Mouse (Mus musculus) hindbrain, postnatal 0 days (tissue): ENCODE data around the gene Gdf9. TPM values are rescaled to one million over a fixed set of nuclear protein-coding genes. Genes with fewer than 3 reads are reported as not detected.

Experiments used
- ATAC-seq: fragments of 200-750 bp; cut with Nextera tagmentation; 2 replicates; pipeline ENCODE4 v1.8.0; 2017; ENCODE audit warnings: mild to moderate bottlenecking, moderate TSS enrichment, moderate library complexity
- DNase-seq: peaks from one replicate; pipeline ENCODE4 v3.0.0-alpha.2; 2015; ENCODE audit warnings: low spot score
- H3K27ac ChIP-seq: fragments of 300-500 bp; sonication (generic); 2 replicates; pipeline ENCODE4 v1.5.1; 2014; ENCODE audit warnings: mild to moderate bottlenecking
- H3K27me3 ChIP-seq: fragments of 300-500 bp; sonication (generic); 2 replicates; pipeline ENCODE4 v1.6.1; 2014; ENCODE audit warnings: low read length, mixed read lengths; ENCODE audit not compliant: insufficient read depth
- H3K36me3 ChIP-seq: fragments of 300-500 bp; sonication (generic); 2 replicates; pipeline ENCODE4 v1.6.1; 2014; ENCODE audit warnings: low read length, mixed read lengths; ENCODE audit not compliant: insufficient read depth
- H3K4me1 ChIP-seq: fragments of 300-500 bp; sonication (generic); 2 replicates; pipeline ENCODE4 v1.6.1; 2014; ENCODE audit warnings: antibody characterized with exemption, low read length, mixed read lengths; ENCODE audit not compliant: insufficient read depth
- H3K4me2 ChIP-seq: fragments of 300-500 bp; sonication (generic); 2 replicates; pipeline ENCODE4 v1.6.1; 2014; ENCODE audit warnings: low read depth, mild to moderate bottlenecking, low read length, moderate library complexity, mixed read lengths
- H3K4me3 ChIP-seq: fragments of 300-500 bp; sonication (generic); 2 replicates; pipeline ENCODE4 v1.5.1; 2014; ENCODE audit warnings: low read length
- H3K9ac ChIP-seq: fragments of 300-500 bp; sonication (generic); replicated peaks from 2 replicates; pipeline ENCODE4 v1.6.1; 2014; ENCODE audit warnings: mild to moderate bottlenecking, low read length, moderate library complexity, mixed read lengths
- H3K9me3 ChIP-seq: fragments of 300-500 bp; sonication (generic); 2 replicates; pipeline ENCODE4 v1.6.1; 2016; ENCODE audit warnings: low read length, mixed read lengths
- CTCF ChIP-seq: IDR thresholded peaks from 2 replicates; pipeline ENCODE4 v1.5.1; 2016; ENCODE audit warnings: antibody characterized with exemption, control low read depth, low read depth
- WGBS: fragments of 180-500 bp; shearing (Covaris S2); extraction: QIAGEN DNeasy Blood & Tissue Kit; methylation state at CpG from one replicate; pipeline ENCODE4 v1.1.7; 2014; 5-methylcytosine and 5-hydroxymethylcytosine counted together
- microRNA-seq, 2 experiments: library from miRNA; unstranded; fragments of <30 nt; microRNA quantifications; one replicate each; pipeline ENCODE4; 2016
- polyA plus RNA-seq: library from polyadenylated mRNA; unstranded; fragments of >200 nt; fragmentation: Nextera tagmentation; extraction: Ambion mirVana; gene quantifications from 2 replicates; pipeline ENCODE4 v1.2.1, GENCODE M21; 2015
- total RNA-seq: library from RNA; depleted of rRNA; stranded (reverse); fragments of >200 nt; gene quantifications from 2 replicates; pipeline ENCODE4 v1.2.3, GENCODE M21; 2014; rRNA removed

Gene Gdf9
- total and polyA plus RNA-seq, 2 experiments from 2014 or later: 1.5 to 2.1 TPM

GRCm38 (mm10) chr11:53483159-53483891 is 52.5 kb downstream of the Gdf9 start:
- ATAC-seq: no peak
- no peaks in the 10 kb centered on the region for H3K9me3 ChIP-seq
- H3K36me3 ChIP-seq: no peaks in the 10 kb centered on the region
- H3K27ac ChIP-seq: no peak overlapping the region
- no peak overlapping the region for H3K9ac ChIP-seq
- no peak overlapping the region for H3K4me3 ChIP-seq
- 0 out of 2 replicates have a peak, but pooled peaks cover 4% of the 10 kb centered on the region for H3K4me1 ChIP-seq
- no peak for TF ChIP-seq CTCF
- H3K27me3 ChIP-seq: peaks cover 22% of the 10 kb centered on the region
- WGBS: 67% methylated on average over 9 of the region's 9 CpGs
- DNase-seq: peak; percentile 18
- H3K4me2 ChIP-seq: no peak overlapping the region

- no peaks in the 10 kb centered on the region for H3K36me3 ChIP-seq
- H3K9ac ChIP-seq: no peak overlapping the region
- no peaks in the 10 kb centered on the region for H3K9me3 ChIP-seq
- H3K4me3 ChIP-seq: no peak overlapping the region
- peaks cover 12% of the 10 kb centered on the region for H3K27me3 ChIP-seq
- no peak overlapping the region for H3K27ac ChIP-seq
- peak; percentile 58 for TF ChIP-seq CTCF
- 0 out of 2 replicates have a peak, but pooled peaks cover 4% of the 10 kb centered on the region for H3K4me1 ChIP-seq
- H3K4me2 ChIP-seq: no peak overlapping the region
- 43% methylated on average over 3 of the region's 3 CpGs for WGBS
- no peak for ATAC-seq
- DNase-seq: no peak
Observed at GRCm38 (mm10) chr11:53485719-53486118, 54.9 kb downstream of the Gdf9 start.

- no peak for TF ChIP-seq CTCF
- ATAC-seq (no peak), DNase-seq (no peak)
- no peak overlapping the region for H3K27ac ChIP-seq
- H3K4me1 ChIP-seq: 0 out of 2 replicates have a peak, but pooled peaks cover 4% of the 10 kb centered on the region
- H3K4me3 ChIP-seq: no peak overlapping the region
- no peak overlapping the region for H3K4me2 ChIP-seq
- no peak overlapping the region for H3K9ac ChIP-seq
- WGBS: 76% methylated on average over 3 of the region's 3 CpGs
- H3K36me3 ChIP-seq: no peaks in the 10 kb centered on the region
- H3K27me3 ChIP-seq: peaks cover 7% of the 10 kb centered on the region
- no peaks in the 10 kb centered on the region for H3K9me3 ChIP-seq
Observed at GRCm38 (mm10) chr11:53486351-53486750, 55.5 kb downstream of the Gdf9 start.

GRCm38 (mm10) chr11:53486822-53487594 is 56.2 kb downstream of the Gdf9 start:
- Histone ChIP-seq H3K9ac (no peak overlapping the region), H3K27me3 (peaks cover 4% of the 10 kb centered on the region; the same call in 1 of the 2 replicates)

More at GRCm38 (mm10) chr11:53486822-53487594, 56.2 kb downstream of the Gdf9 start:
- TF ChIP-seq CTCF: peak; percentile 15; the same call in 1 of the 2 replicates
- Histone ChIP-seq H3K4me2 (peak overlapping the region; percentile 48), H3K4me3 (peak overlapping the region; percentile 21), H3K36me3 (no peaks in the 10 kb centered on the region), H3K9me3 (no peaks in the 10 kb centered on the region), H3K4me1 (0 out of 2 replicates have a peak, but pooled peaks cover 4% of the 10 kb centered on the region), H3K27ac (no peak overlapping the region)
- ATAC-seq: peak; percentile 58
- DNase-seq: peak; percentile 25
- 17% methylated on average over 27 of the region's 27 CpGs for WGBS

Small RNAs within 50 kb of the gene (microRNA-seq; reads per million reads assigned to microRNA genes)
- gene Mir6920: 0 to 0.35 reads per million in 2 experiments

Other genes with a start within 250 kb of the Gdf9 start
- gene Hspa4, start 130.6 kb upstream of the Gdf9 start, total RNA-seq: 79.4 and 92.9 TPM in 2 replicates
- gene Hspa4, start 130.6 kb upstream of the Gdf9 start, polyA plus RNA-seq: 50.8 and 54.2 TPM in 2 replicates
- 0.89 TPM in 1 of 2 replicates, not detected in the other for gene Zcchc10, start 106.3 kb upstream of the Gdf9 start, total RNA-seq
- gene Zcchc10, start 106.3 kb upstream of the Gdf9 start, polyA plus RNA-seq: 13.6 and 14.9 TPM in 2 replicates
- gene Aff4, start 80.2 kb upstream of the Gdf9 start, total RNA-seq: 87.1 and 91.0 TPM in 2 replicates
- gene Aff4, start 80.2 kb upstream of the Gdf9 start, polyA plus RNA-seq: 109 and 111 TPM in 2 replicates
- gene Leap2, start 7.9 kb upstream of the Gdf9 start, total RNA-seq: not detected in 2 replicates
- not detected in 2 replicates for gene Leap2, start 7.9 kb upstream of the Gdf9 start, polyA plus RNA-seq
- gene Uqcrq, start 192 bp upstream of the Gdf9 start, total RNA-seq: 20.4 and 38.9 TPM in 2 replicates
- gene Uqcrq, start 192 bp upstream of the Gdf9 start, polyA plus RNA-seq: 1,041 and 1,049 TPM in 2 replicates
- gene Gm10447, start 26.1 kb downstream of the Gdf9 start, total RNA-seq: not detected in 2 replicates
- 0.10 TPM in 1 of 2 replicates, not detected in the other for gene Gm10447, start 26.1 kb downstream of the Gdf9 start, polyA plus RNA-seq
- 6.2 and 7.1 TPM in 2 replicates for gene Shroom1, start 26.2 kb downstream of the Gdf9 start, total RNA-seq
- gene Shroom1, start 26.2 kb downstream of the Gdf9 start, polyA plus RNA-seq: 2.4 and 2.9 TPM in 2 replicates
- not detected in 2 replicates for gene Gm9837, start 39.5 kb downstream of the Gdf9 start, total RNA-seq
- not detected in 2 replicates for gene Gm9837, start 39.5 kb downstream of the Gdf9 start, polyA plus RNA-seq
- not detected in 2 replicates for gene Gm9945, start 49.1 kb downstream of the Gdf9 start, total RNA-seq
- 0.39 and 0.53 TPM in 2 replicates for gene Gm9945, start 49.1 kb downstream of the Gdf9 start, polyA plus RNA-seq
- 8.7 and 10.6 TPM in 2 replicates for gene Sowaha, start 49.3 kb downstream of the Gdf9 start, total RNA-seq
- 4.1 and 4.2 TPM in 2 replicates for gene Sowaha, start 49.3 kb downstream of the Gdf9 start, polyA plus RNA-seq
- 55.3 and 56.6 TPM in 2 replicates for gene Sept8, start 88.2 kb downstream of the Gdf9 start, total RNA-seq
- gene Sept8, start 88.2 kb downstream of the Gdf9 start, polyA plus RNA-seq: 19.1 and 20.9 TPM in 2 replicates
- gene Kif3a, start 136.4 kb downstream of the Gdf9 start, total RNA-seq: 73.7 and 82.9 TPM in 2 replicates
- 332 and 344 TPM in 2 replicates for gene Kif3a, start 136.4 kb downstream of the Gdf9 start, polyA plus RNA-seq
- not detected in 2 replicates for gene Il4, start 187.6 kb downstream of the Gdf9 start, total RNA-seq
- gene Il4, start 187.6 kb downstream of the Gdf9 start, polyA plus RNA-seq: 3.8 and 3.9 TPM in 2 replicates
- gene Il13, start 203.7 kb downstream of the Gdf9 start, total RNA-seq: not detected in 2 replicates
- not detected in 2 replicates for gene Il13, start 203.7 kb downstream of the Gdf9 start, polyA plus RNA-seq